Mouse (Mus musculus) cerebellum, adult 2 months (tissue): ENCODE results near the gene Dnajb14. TPM values are rescaled to one million over a fixed set of nuclear protein-coding genes. Genes with fewer than 3 reads are reported as not detected.
A peak's percentile ranks its signal among the peaks of the same experiment; 100 is the strongest.

Source experiments
- DNase-seq, 2 experiments: peaks; one replicate each; pipeline ENCODE4 v3.0.0; 2021
- H3K27ac ChIP-seq: fragments of 200-500 bp; 2 replicates; pipeline ENCODE4 v1.5.1; 2012; ENCODE audit warnings: low read length, control low read depth, inconsistent platforms; ENCODE audit not compliant: insufficient read depth
- H3K27me3 ChIP-seq: fragments of 200-500 bp; 2 replicates; pipeline ENCODE4 v1.6.1; 2012; ENCODE audit warnings: inconsistent platforms, mild to moderate bottlenecking, low read length, moderate library complexity; ENCODE audit not compliant: control insufficient read depth, insufficient read depth
- H3K4me1 ChIP-seq: fragments of 200-500 bp; 2 replicates; pipeline ENCODE4 v1.6.1; 2011; ENCODE audit warnings: low read length; ENCODE audit not compliant: control insufficient read depth, insufficient read depth
- H3K4me3 ChIP-seq: fragments of 200-500 bp; replicated peaks from 2 replicates; pipeline ENCODE3; 2011; ENCODE audit warnings: mild to moderate bottlenecking, low read depth, low read length, control low read depth; ENCODE audit not compliant: insufficient read depth
- CTCF ChIP-seq: fragments of 200-500 bp; IDR thresholded peaks from 2 replicates; pipeline ENCODE4 v1.5.1; 2011; ENCODE audit warnings: low read depth, mild to moderate bottlenecking, control low read depth, low read length, moderate library complexity, borderline replicate concordance; ENCODE audit not compliant: insufficient read depth
- POLR2A ChIP-seq: fragments of 200-500 bp; IDR thresholded peaks from 2 replicates; pipeline ENCODE4 v1.6.1; 2011; ENCODE audit warnings: low read length, control low read depth, borderline replicate concordance; ENCODE audit not compliant: insufficient read depth
- WGBS: fragments of 180-500 bp; shearing (Covaris S2); methylation state at CpG from one replicate; pipeline ENCODE4 v1.1.7; 2018; 5-methylcytosine and 5-hydroxymethylcytosine counted together
- polyA plus RNA-seq: library from polyadenylated mRNA; depleted of rRNA; stranded (reverse); fragments of >200 nt; gene quantifications from 2 replicates; pipeline ENCODE4 v1.2.3, GENCODE M21; 2012

Gene Dnajb14
- polyA plus RNA-seq, 1 experiment, result 25.6 TPM

- Histone ChIP-seq H3K27me3 (no peaks in the 10 kb centered on the region), H3K4me1 (no peaks in the 10 kb centered on the region), H3K4me3 (no peak overlapping the region), H3K27ac (no peak overlapping the region)
- no peak for DNase-seq
- 90% methylated on average over 4 of the region's 4 CpGs for WGBS
- TF ChIP-seq CTCF (no peak), POLR2A (no peak)
Observed at GRCm38 (mm10) chr3:137927010-137927409, 59.5 kb downstream of the Dnajb14 start.

- TF ChIP-seq CTCF (no peak), POLR2A (no peak)
- H3K27ac ChIP-seq, result no peak overlapping the region
- WGBS, result 97% methylated on average over 3 of the region's 3 CpGs
- DNase-seq, result no peak
- H3K4me1 ChIP-seq, result no peaks in the 10 kb centered on the region
- no peaks in the 10 kb centered on the region for H3K27me3 ChIP-seq
- no peak overlapping the region for H3K4me3 ChIP-seq
Observed at GRCm38 (mm10) chr3:137929940-137930339, 62.5 kb downstream of the Dnajb14 start.

DNA sequence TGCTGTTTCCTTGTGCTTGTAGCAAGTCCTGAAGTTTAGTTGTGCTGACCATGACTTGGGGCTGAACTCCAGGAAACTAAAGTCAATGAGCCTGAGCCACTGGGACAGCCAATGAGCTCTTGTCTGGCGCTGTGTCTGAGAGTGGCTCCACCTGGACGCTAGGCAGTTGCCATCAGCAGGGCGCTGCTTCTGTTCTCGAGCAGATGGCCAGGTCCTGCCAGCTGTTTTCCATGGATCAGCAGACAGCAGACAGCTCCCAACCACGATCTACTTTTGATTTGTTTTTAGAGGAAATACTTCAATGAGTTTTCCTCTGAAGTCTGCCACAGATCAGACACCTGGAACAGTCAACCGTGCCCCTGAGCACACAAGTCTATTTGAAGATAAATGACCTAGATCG is 65.3 kb downstream of the Dnajb14 start:
- Histone ChIP-seq H3K4me1 (no peaks in the 10 kb centered on the region), H3K4me3 (no peak overlapping the region), H3K27ac (no peak overlapping the region), H3K27me3 (no peaks in the 10 kb centered on the region)
- DNase-seq, result no peak
- TF ChIP-seq CTCF, result no peak
- TF ChIP-seq POLR2A, result no peak
- WGBS, result 45% methylated on average over 7 of the region's 7 CpGs

DNA sequence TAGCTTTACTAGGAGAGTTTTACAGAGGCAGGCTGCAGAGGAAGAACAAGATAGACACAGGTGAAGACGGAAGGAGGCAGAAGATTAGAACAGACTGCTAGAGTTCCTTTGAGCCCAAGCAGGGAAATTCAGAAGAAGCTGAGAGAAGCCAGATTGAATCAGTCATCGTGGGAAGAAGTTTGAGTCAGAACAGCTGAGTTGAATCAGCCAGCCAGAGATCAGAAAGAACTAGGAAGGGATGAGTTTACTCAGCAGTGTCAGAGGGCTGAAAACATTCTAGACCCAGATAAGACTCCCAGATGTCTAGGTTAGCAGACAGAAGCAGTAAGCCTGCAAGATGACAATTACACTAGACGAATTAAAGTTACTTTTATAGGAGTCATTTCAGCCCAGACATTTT is 66.5 kb downstream of the Dnajb14 start:
- DNase-seq, result no peak
- no peaks in the 10 kb centered on the region for H3K27me3 ChIP-seq
- no peak for TF ChIP-seq CTCF
- no peak for TF ChIP-seq POLR2A
- WGBS, result 92% methylated on average over 3 of the region's 3 CpGs
- no peaks in the 10 kb centered on the region for H3K4me1 ChIP-seq
- no peak overlapping the region for H3K27ac ChIP-seq
- no peak overlapping the region for H3K4me3 ChIP-seq

DNA sequence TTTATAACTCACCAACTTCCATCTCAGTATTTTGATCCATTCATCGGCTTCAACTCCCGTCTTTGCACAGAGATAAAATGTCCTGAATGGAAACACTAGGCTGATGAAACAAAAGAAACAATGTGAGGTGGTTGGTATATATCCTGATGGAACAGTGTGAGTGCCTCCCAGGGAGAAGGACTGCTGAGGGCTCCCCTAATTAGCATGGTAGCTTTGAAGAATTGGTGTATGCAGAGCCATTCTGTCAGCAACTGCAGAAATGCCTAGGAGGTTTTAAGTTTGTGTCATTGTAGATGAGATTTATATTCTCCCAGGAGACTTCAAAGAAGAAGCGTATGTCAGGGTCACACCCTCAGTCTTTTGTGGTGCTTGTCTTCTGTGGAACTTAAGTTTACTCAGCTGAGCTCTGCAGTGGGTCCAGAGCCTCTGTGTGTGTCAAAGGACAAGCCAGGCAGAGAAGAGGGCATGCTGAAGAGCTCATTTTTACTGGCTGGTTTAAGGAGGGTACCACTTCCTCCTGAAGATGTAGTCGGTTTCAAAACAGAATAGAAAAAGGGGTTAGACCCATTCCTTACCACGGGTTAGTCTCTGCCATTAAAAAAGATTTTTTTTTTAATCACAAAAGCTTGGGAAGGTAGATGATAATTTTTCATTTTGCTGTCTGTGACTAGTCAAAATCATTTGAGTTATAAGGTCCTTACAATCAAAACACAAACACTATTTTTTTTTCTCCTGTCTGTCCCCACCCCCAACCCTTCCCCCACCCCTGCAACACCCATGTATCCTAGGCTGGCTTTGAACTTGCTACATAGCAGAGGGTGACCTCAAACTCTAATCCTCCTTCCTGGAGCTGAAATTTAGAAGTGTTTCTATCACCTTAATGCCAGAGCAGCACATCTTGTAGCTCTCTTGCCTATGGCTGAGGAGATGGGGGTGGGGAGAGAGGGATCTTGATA is 68.4 kb downstream of the Dnajb14 start:
- WGBS, result 49% methylated on average over 5 of the region's 5 CpGs
- no peaks in the 10 kb centered on the region for H3K4me1 ChIP-seq

GRCm38 (mm10) chr3:137936541-137936940 is 69.1 kb downstream of the Dnajb14 start:
- Histone ChIP-seq H3K27me3 (no peaks in the 10 kb centered on the region), H3K27ac (no peak overlapping the region), H3K4me1 (no peaks in the 10 kb centered on the region), H3K4me3 (no peak overlapping the region)
- no peak for TF ChIP-seq POLR2A
- no peak for TF ChIP-seq CTCF
- no peak for DNase-seq
- 32% methylated on average over 6 of the region's 6 CpGs for WGBS

More for the DNA sequence above, 68.4 kb downstream of the Dnajb14 start:
- Histone ChIP-seq H3K4me3 (no peak overlapping the region), H3K27me3 (no peaks in the 10 kb centered on the region), H3K27ac (no peak overlapping the region)
- TF ChIP-seq CTCF (no peak), POLR2A (no peak)
- DNase-seq, result no peak

GRCm38 (mm10) chr3:137938608-137939007 is 71.1 kb downstream of the Dnajb14 start:
- TF ChIP-seq CTCF (0 out of 2 replicates have a peak, but pooled peaks have one; percentile 1), POLR2A (no peak)
- Histone ChIP-seq H3K27me3 (no peaks in the 10 kb centered on the region), H3K27ac (no peak overlapping the region), H3K4me3 (no peak overlapping the region), H3K4me1 (no peaks in the 10 kb centered on the region)
- WGBS, result 32% methylated on average over 6 of the region's 6 CpGs
- DNase-seq, result peak; percentile 29 to 38

DNA sequence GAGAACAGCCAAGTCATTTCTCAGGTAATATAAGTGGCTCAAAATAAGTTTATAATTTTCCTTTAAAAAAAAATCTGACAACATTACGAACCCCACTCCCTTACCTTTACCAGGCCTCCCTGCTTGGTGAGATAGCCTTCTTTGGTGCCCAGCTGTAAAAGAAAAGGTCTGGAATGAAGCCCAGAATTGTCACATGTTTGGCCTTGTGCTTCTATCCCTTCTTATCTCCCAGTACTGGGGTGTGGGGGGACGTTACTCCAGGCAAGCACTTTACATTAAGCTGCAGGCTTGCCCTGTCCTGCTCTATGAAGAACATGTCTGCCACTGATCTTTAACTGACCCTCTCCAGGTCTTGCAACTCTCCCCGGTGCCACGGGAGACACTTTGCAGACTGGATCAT is 73.3 kb downstream of the Dnajb14 start:
- no peaks in the 10 kb centered on the region for H3K27me3 ChIP-seq
- no peaks in the 10 kb centered on the region for H3K4me1 ChIP-seq
- H3K4me3 ChIP-seq, result no peak overlapping the region
- WGBS, result 55% methylated on average over 4 of the region's 4 CpGs
- no peak for TF ChIP-seq CTCF
- no peak for TF ChIP-seq POLR2A
- H3K27ac ChIP-seq, result no peak overlapping the region
- DNase-seq, result no peak
